Mouse (Mus musculus) ES-E14 (cell line): ENCODE measurements around the gene Rbfox1.

ENCODE experiments used
- CHD2 ChIP-seq: IDR thresholded peaks from 2 replicates; pipeline ENCODE4 v1.6.1; 2014; ENCODE audit warnings: mild to moderate bottlenecking, low read depth, low read length, inconsistent platforms
- HCFC1 ChIP-seq: IDR thresholded peaks from 2 replicates; pipeline ENCODE4 v1.6.1; 2012; ENCODE audit warnings: low read length, inconsistent platforms, borderline replicate concordance; ENCODE audit not compliant: insufficient read depth
- MAFK ChIP-seq: IDR thresholded peaks from 2 replicates; pipeline ENCODE4 v1.6.1; 2014; ENCODE audit warnings: mild to moderate bottlenecking, low read depth, low read length, inconsistent platforms; ENCODE audit not compliant: insufficient read depth
- ZC3H11A ChIP-seq: IDR thresholded peaks from 2 replicates; pipeline ENCODE4 v1.6.1; 2012; ENCODE audit warnings: low read depth, mild to moderate bottlenecking, inconsistent platforms, low read length, borderline replicate concordance
- ZNF384 ChIP-seq: IDR thresholded peaks from 2 replicates; pipeline ENCODE4 v1.6.1; 2012; ENCODE audit warnings: low read depth, low read length, inconsistent platforms

DNA sequence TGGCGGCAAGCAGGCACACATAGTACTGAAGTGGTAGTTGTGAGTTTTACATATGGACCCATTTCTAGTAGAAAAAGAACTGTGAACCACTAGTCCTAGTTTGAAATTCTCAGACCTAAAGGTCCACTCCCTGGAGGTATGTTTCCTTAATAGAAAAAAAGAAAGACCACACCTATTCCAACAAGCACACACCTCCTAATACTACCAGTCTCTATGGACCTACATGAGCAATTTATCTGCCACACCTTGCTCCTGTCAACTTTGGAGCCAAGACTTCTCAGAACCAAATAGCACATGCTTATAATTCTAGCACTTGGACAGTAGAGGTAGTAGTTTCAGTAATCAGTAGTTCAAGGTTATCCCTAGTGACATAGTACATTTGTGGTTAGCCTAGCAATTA, 700.0 kb downstream of the Rbfox1 start:
- TF ChIP-seq CHD2 (no peak), ZC3H11A (no peak), ZNF384 (no peak), HCFC1 (no peak), MAFK (no peak)
